Mouse (Mus musculus) bone marrow macrophage, adult 2 months (primary cell): ENCODE results near the gene Ephx3. TPM values are rescaled to one million over a fixed set of nuclear protein-coding genes. Genes with fewer than 3 reads are reported as not detected.
"Not testable (repeated sequence)": the region's sequence is repeated elsewhere in the genome, so short reads cannot be mapped to it uniquely, and the experiment has no call there.

Source experiments
- H3K27ac ChIP-seq: 2 replicates; pipeline ENCODE4 v1.5.1; 2012; ENCODE audit warnings: low read depth, low read length; ENCODE audit not compliant: insufficient read depth
- H3K4me1 ChIP-seq: 2 replicates; pipeline ENCODE4 v1.6.1; 2012; ENCODE audit warnings: low read length; ENCODE audit not compliant: control insufficient read depth, insufficient read depth
- H3K4me3 ChIP-seq: 2 replicates; pipeline ENCODE4 v1.5.1; 2012; ENCODE audit warnings: mild to moderate bottlenecking, low read length, moderate library complexity; ENCODE audit not compliant: insufficient read depth
- CTCF ChIP-seq: IDR thresholded peaks from 2 replicates; pipeline ENCODE4 v1.5.1; 2012; ENCODE audit warnings: low read depth, mild to moderate bottlenecking, low read length, moderate library complexity
- POLR2A ChIP-seq: IDR thresholded peaks from 2 replicates; pipeline ENCODE4 v1.6.1; 2012; ENCODE audit warnings: mild to moderate bottlenecking, low read depth, low read length, borderline replicate concordance
- polyA plus RNA-seq: library from polyadenylated mRNA; stranded (reverse); fragments of >200 nt; gene quantifications from 2 replicates; pipeline ENCODE4 v1.2.4, GENCODE M21; 2012; ENCODE audit not compliant: missing spikeins, insufficient read depth, insufficient read length

Ephx3 gene
- not detected in 2 replicates for polyA plus RNA-seq

- no peak within 1 kb of the TSS for H3K27ac ChIP-seq
- TF ChIP-seq CTCF (no peak), POLR2A (no peak)
- H3K4me1 ChIP-seq, result peaks cover 26% of the 10 kb centered on the region
- H3K4me3 ChIP-seq, result peak within 1 kb of the TSS; percentile 42
These were observed at the start of gene Ephx3 for GRCm38 (mm10) chr17:32188863-32189636. Gene Ephx3, minus strand, starts transcription at chr17:32189549.

- peaks cover 27% of the 10 kb centered on the region for H3K4me1 ChIP-seq
- no peak overlapping the region for H3K27ac ChIP-seq
- TF ChIP-seq POLR2A (no peak), CTCF (no peak)
- H3K4me3 ChIP-seq, result no peak overlapping the region
These were observed 49.2 kb upstream of the Ephx3 start for GRCm38 (mm10) chr17:32238589-32238988.

- H3K4me1 ChIP-seq, result peaks cover 27% of the 10 kb centered on the region
- H3K27ac ChIP-seq, result no peak overlapping the region
- H3K4me3 ChIP-seq, result no peak overlapping the region
- TF ChIP-seq CTCF (no peak), POLR2A (no peak)
These were observed 46.3 kb upstream of the Ephx3 start for GRCm38 (mm10) chr17:32235534-32236191.

GRCm38 (mm10) chr17:32233174-32233573, 43.8 kb upstream of the Ephx3 start:
- Histone ChIP-seq H3K4me3 (no peak overlapping the region), H3K27ac (no peak overlapping the region), H3K4me1 (peaks cover 18% of the 10 kb centered on the region)
- no peak for TF ChIP-seq POLR2A
- no peak for TF ChIP-seq CTCF

GRCm38 (mm10) chr17:32229256-32229655, 39.9 kb upstream of the Ephx3 start:
- Histone ChIP-seq H3K4me1 (peaks cover 10% of the 10 kb centered on the region), H3K27ac (no peak overlapping the region), H3K4me3 (no peak overlapping the region)
- TF ChIP-seq POLR2A (no peak), CTCF (no peak)

- Histone ChIP-seq H3K4me1 (no peaks in the 10 kb centered on the region), H3K4me3 (no peak overlapping the region), H3K27ac (no peak overlapping the region)
- TF ChIP-seq POLR2A (no peak), CTCF (no peak)
These were observed 31.5 kb upstream of the Ephx3 start for GRCm38 (mm10) chr17:32220873-32221272.

GRCm38 (mm10) chr17:32215587-32215986, 26.2 kb upstream of the Ephx3 start:
- H3K4me3 ChIP-seq, H3K4me1 ChIP-seq, H3K27ac ChIP-seq: not testable (repeated sequence)
- peak; percentile 39; the same call in 1 of the 2 replicates for TF ChIP-seq CTCF

- not testable (repeated sequence) for H3K4me1 ChIP-seq, H3K27ac ChIP-seq, H3K4me3 ChIP-seq
These were observed 22.2 kb upstream of the Ephx3 start for GRCm38 (mm10) chr17:32211554-32211953.

- Histone ChIP-seq H3K4me3 (no peak overlapping the region), H3K27ac (no peak overlapping the region), H3K4me1 (peaks cover 4% of the 10 kb centered on the region; the same call in 1 of the 2 replicates)
- no peak for TF ChIP-seq POLR2A
- TF ChIP-seq CTCF, result peak; percentile 61; the same call in 1 of the 2 replicates
These were observed 20.4 kb upstream of the Ephx3 start for GRCm38 (mm10) chr17:32209752-32210151.

- TF ChIP-seq POLR2A (no peak), CTCF (no peak)
- Histone ChIP-seq H3K27ac (no peak overlapping the region), H3K4me1 (peaks cover 4% of the 10 kb centered on the region; the same call in 1 of the 2 replicates), H3K4me3 (no peak overlapping the region)
These were observed 19.8 kb upstream of the Ephx3 start for GRCm38 (mm10) chr17:32209144-32209543.
